Mouse (Mus musculus) stomach, postnatal 0 days (tissue): Measurements from ENCODE around the gene Mansc1.

ENCODE experiments used
- CTCF ChIP-seq: IDR thresholded peaks from 2 replicates; pipeline ENCODE4 v1.5.1; 2016; ENCODE audit warnings: antibody characterized with exemption, low read depth, mild to moderate bottlenecking, moderate library complexity
- EP300 ChIP-seq: optimal IDR thresholded peaks from 2 replicates; pipeline ENCODE3; 2016; ENCODE audit warnings: antibody characterized with exemption

DNA sequence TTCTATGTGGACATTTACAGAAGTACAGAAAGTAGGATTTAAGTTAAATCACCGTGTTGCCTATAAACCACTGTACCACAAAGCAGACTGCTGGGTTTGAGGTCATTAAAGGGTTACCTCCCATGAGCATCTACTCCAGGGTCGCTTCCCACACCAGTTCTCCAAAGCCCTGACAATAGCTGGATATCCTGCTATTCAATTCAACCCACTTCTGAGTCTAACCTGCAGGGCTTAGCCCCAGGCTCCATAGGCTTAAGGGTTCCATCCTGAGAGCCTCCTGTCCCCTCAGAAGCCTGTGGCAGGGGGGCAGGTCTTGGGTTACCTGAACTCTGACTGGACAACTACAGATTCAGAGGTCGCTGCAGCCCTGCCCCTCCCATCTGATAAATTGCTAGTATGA, 12.2 kb downstream of the Mansc1 start:
- TF ChIP-seq CTCF (no peak), EP300 (no peak)
